Mouse (Mus musculus): ENCODE data around the gene Mkrn2. TPM values are rescaled to one million over a fixed set of nuclear protein-coding genes. Genes with fewer than 3 reads are reported as not detected.
A peak's percentile ranks its signal among the peaks of the same experiment; 100 is the strongest.
"Not testable (repeated sequence)": the region's sequence is repeated elsewhere in the genome, so short reads cannot be mapped to it uniquely, and the experiment has no call there.

The Mkrn2 gene
- total RNA-seq, 2 experiments from 2014 or later = 36.6 to 45.2 TPM

GRCm38 (mm10) chr6:115607429-115607828, 5.7 kb downstream of the Mkrn2 start:
- DNase-seq = peak; percentile 45 to 50

DNA sequence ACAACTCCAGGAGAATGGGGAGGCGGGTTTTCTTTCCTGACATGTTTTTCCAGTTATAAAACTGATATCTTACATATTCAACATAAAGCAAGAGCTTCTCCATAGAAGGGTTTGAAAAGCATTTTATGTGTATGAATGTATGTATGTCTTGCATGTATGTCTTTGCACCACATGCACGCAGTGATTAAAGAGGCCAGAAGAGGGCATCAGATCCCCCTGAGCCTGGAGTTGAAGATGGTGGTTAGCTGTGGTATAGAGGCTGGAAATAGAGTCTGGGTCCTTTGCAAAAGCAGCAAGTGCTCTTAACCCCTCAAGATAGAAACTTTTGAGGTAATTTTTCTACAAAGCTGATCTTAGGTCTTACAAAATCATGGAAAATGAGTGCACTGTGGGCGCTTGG, 7.4 kb downstream of the Mkrn2 start:
- DNase-seq = peak in 1 of 2 experiments; percentile 25

DNA sequence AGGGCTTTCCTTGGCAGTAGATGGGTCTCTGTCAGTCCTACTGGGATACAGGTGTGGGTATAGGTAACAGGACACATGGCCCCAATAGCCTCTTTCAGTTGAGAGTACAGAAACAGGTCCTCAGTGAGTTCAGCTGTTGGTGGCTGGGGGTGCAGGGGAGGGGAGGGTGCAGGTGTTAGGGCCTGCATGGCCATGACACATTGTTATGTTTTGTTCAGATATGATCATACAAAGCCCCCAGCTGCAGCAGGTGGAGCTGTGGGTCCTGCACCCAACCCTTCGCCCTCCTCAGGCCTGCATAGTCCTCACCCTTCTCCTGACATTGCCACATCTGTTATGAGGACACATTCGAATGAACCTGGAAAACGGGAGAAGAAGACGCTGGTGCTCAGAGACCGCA, 8.6 kb downstream of the Mkrn2 start:
- DNase-seq = no peak

DNA sequence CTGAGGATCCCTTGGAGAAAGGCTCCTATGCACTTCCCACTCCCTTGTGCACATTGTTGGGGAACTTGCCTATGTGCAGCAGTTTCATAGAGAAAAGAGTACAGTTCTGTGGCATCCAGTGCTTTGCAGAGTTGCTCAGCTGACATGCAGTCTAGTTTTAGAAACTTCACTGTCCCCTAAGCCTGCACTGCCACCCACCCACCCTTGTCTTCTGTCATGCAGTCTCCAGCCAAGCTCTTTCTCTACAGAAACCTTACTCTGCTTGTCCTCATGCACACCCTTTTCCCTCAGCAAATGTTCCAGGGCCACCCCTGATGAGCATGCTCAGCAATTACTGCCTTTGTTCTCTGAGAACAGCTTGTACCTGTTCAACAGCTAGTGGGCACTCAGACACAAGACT, 12.1 kb downstream of the Mkrn2 start:
- DNase-seq = no peak

GRCm38 (mm10) chr6:115615983-115616382, 14.3 kb downstream of the Mkrn2 start:
- no peak for DNase-seq

DNA sequence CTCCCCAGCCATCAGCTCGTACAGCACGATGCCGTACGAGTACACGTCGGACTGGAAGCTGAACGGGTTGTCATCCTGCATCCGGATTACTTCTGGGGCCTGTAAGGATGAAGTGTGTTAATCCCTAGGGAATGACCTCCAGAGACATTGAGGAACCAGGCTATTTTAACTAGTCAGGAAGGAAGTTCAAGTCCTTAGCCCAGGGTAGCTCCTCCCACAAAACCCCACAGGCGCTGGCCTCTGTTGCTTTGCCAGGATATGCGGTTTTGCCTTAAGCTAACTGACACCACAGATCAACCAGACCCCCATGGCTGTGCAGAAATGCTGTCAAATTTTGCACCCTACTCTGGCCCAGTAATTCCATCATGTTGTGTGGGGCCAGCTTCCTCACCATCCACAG, 18.1 kb downstream of the Mkrn2 start:
- peak in 1 of 2 experiments; percentile 30 for DNase-seq

GRCm38 (mm10) chr6:115620942-115621341, 19.2 kb downstream of the Mkrn2 start:
- no peak for DNase-seq

GRCm38 (mm10) chr6:115626121-115626520, 24.4 kb downstream of the Mkrn2 start:
- DNase-seq = no peak

GRCm38 (mm10) chr6:115631056-115631795, 29.5 kb downstream of the Mkrn2 start:
- DNase-seq = no peak

GRCm38 (mm10) chr6:115634015-115634414, 32.3 kb downstream of the Mkrn2 start:
- DNase-seq = peak; percentile 45 to 53

- not testable (repeated sequence) for DNase-seq
Observed at GRCm38 (mm10) chr6:115638188-115638587, 36.5 kb downstream of the Mkrn2 start.

DNA sequence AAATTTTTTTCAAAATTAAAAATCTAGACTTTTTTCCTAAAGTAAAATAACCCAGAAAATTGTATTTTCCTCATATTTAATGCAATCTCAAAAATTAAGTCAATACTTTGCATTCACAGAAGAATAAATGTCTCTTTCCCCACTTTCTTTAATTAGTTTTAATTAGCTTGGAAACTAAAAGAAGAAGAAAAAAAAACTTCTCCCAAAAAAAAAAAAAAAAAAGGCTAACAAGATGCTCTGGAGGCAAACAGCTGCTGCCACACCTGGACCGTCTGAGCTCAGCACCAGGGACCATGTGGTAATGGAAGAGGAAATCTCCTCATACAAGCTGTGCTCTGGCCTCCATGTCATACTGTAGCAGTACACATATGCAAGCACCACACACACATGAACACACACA, 41.6 kb downstream of the Mkrn2 start:
- no peak for DNase-seq

- no peak for DNase-seq
Observed at GRCm38 (mm10) chr6:115649792-115650365, 48.2 kb downstream of the Mkrn2 start.

GRCm38 (mm10) chr6:115650476-115651427, 49.0 kb downstream of the Mkrn2 start:
- DNase-seq = peak in 1 of 2 experiments; percentile 27

DNA sequence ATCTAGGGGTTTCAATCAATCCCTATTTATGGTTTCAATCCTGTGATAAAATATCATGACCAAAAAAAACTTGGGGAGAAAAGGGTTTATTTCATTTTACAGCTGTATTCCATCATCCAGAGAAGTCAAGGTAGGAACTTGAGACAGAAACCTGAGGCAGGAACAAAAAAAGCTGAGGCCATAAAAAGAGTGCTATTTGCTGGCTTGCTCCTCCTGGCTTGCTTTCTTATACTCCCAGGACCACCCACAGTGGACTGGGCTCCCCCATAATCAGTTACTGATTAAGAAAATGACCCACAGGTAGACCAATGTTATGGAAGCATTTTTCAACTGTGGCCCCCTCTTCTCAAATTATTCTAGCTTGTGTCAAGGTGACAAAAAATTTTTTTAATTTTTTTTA, 50.0 kb downstream of the Mkrn2 start:
- no peak for DNase-seq

GRCm38 (mm10) chr6:115653939-115654338, 52.2 kb downstream of the Mkrn2 start:
- no peak for DNase-seq

- DNase-seq = no peak
Observed at GRCm38 (mm10) chr6:115658802-115659201, 57.1 kb downstream of the Mkrn2 start.

DNA sequence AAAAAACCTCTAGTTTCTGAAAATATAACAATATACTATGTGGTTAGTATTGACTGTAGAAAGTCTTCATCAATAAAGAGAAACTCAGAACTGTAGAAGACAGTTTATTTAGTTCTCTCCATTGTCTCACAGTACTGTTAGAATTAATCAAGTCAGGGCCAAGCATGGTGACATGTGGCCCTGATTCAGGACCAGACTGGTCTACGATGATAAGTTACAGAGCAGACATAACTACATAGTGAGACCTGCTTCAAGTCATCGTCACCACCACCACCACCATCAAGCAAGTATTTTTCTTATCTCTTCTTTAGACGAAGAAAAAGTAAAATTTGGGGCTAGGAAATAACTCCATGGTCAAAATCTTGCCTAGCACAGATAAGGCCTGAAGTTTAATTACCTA, 62.6 kb downstream of the Mkrn2 start:
- DNase-seq = no peak

- DNase-seq = peak; percentile 38 to 56
Observed at GRCm38 (mm10) chr6:115666641-115667040, 64.9 kb downstream of the Mkrn2 start.
